Mouse (Mus musculus) thymus, postnatal 14 days (tissue): ENCODE data around the gene Prr5l.
A peak's percentile ranks its signal among the peaks of the same experiment; 100 is the strongest.

Experiments
- DNase-seq: peaks from one replicate; pipeline ENCODE4 v3.0.0; 2021

The Prr5l gene

DNA sequence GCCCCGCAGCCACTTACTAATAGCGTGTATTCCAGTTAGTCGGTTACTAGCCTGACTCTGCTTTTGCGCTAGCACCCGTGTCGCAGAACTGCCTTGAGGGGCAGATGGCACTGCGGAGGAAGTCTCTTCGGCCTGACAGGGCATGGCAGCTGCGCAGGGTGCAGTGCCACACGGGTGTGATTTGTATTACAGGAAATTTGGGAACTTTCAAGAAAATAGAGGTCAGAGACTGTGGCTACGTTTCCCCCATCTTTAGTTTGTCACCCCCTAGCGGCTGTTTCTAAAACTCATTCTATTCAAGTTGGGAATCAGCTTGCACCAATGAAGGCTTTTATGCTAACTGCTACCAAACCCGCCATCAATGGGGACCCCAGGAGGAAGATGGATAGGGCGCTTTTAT is 11.6 kb downstream of the Prr5l start:
- peak; percentile 56 for DNase-seq

- no peak for DNase-seq
Measured at GRCm38 (mm10) chr2:101868683-101869082, 14.1 kb downstream of the Prr5l start.

- DNase-seq: no peak
Measured at GRCm38 (mm10) chr2:101862219-101863123, 20.4 kb downstream of the Prr5l start.

DNA sequence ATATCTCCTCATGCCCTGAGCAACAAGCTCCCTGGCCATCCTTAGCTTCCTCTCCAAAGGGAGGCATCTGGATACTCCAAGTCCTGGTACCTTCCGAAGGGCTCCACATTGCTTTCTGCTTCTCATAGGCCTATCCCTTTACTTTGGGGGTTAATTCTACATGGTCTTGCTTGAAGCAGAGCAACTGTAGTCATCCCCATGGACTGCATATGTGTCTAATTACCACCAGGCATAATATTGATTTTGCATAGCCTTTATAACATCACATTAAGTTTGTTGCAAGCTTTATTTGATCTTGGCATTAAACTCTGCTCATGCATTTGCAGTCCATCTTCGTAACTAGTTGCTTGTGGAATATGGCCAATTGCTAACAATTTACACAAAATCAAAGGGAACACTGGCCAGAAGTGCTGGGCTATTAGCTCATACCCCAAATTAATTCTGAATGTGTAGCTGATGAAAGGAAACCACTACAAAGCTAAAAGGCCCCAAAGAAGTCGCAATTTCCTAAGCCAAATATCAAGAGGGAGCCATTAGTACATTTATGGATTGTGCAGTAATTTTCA is 21.8 kb downstream of the Prr5l start:
- no peak for DNase-seq

DNA sequence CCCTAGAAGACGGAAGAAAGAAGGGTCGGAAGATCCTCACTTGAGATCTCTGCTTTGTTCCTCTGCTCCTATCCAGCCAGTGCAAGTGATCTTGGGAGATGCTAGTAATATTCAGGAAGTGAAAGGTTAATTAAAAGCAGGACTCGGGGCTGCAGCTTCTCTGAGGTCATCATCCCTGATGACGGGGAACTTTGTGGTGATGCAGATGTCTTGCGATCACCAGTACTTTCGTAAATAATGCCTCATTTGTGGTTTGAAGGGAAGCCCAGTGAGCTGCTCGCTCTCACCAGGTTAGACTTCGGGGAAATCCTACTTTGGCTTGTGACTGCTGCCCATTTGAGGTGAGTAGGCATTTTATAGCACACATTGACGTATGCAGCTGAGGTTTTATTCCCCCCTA is 26.7 kb downstream of the Prr5l start:
- DNase-seq: no peak

DNA sequence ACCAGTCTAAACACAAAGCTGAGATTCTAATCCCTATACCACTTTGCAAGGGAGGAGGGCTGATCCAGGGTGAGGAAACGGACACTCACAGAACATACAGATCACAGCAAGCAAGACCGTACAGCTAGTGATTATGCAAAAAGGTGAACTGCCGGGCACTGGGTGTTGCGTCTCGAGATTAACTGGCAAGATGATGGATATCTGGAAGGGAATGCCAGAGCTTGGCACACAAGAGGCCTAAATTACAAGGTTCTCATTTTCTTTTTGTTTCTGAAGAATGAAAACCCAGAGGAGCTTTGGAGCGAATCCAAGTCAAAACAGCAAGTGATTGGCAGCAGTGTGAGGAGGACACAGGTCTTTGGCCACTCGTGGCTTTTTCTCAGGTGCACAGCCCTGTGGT is 28.0 kb downstream of the Prr5l start:
- DNase-seq: no peak

GRCm38 (mm10) chr2:101842756-101843155 is 40.1 kb downstream of the Prr5l start:
- DNase-seq: no peak

DNA sequence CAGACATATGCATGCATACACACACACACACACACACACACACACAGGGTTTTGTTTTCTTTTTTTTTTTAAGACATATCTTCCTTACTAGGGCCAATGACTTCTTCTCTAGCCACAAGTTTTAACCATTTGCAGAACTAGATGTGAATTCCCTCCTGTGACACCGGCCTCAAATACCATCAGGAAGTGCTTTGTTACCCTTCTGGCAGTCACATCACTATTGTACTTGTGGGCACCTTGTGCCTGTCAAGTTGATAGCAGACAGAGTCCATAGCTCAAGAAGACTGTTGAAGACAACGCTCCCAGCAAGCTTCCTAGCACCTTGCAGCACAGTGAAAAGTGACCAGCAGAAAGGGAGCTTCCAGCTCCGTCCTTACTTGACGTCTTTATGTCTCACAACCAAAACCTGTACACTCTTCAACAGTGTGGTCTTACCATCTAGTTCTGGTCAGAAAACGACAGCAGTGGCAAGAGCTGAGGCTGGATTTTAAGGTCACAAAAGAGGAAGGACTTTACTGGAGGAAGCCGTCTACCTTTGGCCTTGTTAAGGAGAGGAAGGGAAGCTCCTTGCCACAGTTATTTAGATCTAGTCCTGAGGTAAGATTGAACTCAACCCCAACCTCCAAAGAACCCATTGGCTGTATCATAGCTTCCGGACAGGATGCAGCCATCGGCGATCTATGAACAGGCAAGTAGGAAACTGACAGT is 47.9 kb downstream of the Prr5l start:
- no peak for DNase-seq

DNA sequence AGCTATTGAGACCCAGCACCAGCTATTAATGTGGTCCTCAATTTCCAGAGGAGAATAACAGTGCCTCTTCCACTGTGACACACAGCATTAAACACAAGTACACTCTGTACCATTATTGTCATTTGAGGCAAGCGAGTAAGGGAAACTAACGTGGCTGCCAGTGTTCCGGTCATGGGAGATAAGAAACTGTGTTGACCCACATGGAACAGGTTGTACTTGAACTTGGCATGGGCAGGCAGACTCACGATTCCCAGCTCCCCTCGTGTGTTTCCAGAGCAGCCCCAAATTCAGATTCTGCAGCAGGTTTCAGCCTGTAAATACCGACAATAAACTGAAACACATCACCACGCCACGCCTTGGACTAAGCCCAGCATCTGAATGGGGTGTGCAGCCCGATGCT is 50.5 kb downstream of the Prr5l start:
- no peak for DNase-seq

GRCm38 (mm10) chr2:101831851-101832250 is 51.0 kb downstream of the Prr5l start:
- DNase-seq: no peak

GRCm38 (mm10) chr2:101830186-101830915 is 52.5 kb downstream of the Prr5l start:
- no peak for DNase-seq

- DNase-seq: no peak
Measured at GRCm38 (mm10) chr2:101829013-101829412, 53.8 kb downstream of the Prr5l start.

- DNase-seq: peak; percentile 8
Measured at GRCm38 (mm10) chr2:101828057-101828643, 54.7 kb downstream of the Prr5l start.

DNA sequence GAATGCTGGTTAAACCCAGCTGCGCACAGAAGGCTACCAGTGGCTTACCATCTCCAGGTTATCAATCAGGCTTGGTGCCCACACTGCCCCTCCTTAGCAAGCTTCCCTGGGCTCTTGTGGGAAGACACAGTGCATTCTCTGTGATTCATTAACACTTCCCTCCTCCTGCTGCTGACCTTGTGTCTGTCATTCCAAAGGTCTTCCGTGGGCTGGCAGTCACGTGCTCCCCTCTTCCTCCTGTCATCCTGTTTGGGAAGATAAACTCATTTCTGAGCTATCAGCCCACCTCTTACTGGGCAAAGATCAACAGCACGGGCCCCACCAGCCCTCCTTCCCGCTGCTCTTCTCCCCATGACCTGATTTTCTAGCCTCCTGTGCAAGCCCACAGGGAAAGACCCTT is 55.2 kb downstream of the Prr5l start:
- no peak for DNase-seq

- no peak for DNase-seq
Measured at GRCm38 (mm10) chr2:101826950-101827600, 55.8 kb downstream of the Prr5l start.

DNA sequence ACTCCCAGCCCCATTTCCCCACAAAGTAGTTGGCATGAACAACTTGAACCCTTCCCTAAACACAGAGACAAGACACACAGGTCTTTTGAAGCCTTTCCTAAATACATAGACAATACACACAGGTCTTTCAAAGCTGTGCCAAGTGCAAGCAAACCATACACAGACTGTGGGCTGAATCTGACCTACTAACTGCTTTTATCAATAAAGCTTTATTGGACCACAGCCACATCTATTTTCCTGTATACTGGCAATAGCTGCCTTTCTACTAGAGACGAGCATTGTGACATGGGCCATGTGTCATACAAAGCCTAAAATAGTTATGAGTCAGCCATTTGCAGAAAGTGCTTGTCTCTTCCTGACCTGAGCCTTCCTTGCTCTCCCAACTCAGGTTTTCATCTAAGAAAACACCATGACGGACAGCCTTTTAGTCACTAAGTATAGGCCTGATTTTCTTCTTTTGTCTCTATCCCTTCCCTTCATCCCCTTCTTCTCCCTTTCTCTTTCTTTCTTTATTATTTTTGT is 56.6 kb downstream of the Prr5l start:
- DNase-seq: no peak

DNA sequence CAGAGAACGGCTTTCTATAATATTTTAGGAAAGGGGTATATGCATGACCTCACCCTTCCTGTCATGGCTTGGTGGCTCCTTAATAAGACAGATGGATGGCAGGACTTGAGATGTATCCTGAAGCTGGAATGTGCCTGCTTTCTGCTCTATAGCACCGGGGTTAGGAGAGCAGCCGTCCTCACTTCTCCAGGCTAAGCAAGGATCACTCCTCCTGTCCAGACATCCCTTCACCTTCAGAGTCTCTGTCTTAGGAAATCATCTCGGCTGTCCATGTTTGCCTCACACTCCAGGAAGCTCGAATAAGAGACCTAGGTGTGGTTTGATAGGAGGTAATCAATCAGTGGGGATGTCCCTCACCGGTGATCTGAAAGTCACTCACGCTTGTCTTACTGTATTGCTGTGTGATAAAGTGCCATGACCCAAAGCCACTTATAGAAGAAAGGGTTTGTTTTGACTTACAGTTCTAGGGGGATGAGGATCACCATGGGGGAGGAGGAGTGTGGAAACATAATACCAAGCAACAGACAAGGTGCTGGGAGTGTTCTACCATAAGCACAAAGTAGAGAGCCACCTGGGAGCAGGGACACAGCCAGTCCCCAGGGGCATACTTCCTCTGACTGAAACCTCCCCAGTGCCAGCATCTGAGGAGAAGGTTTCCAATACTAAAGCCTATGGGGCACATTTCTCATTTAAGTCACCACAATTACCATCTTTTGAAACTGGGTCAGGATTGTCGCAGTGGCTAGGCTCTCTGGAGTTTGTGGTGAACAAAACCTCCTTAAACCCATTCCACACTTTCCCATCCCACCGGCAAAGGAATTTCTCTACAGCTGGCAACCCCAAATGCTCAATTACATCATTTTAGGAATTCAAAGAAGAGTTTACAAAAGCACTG is 57.4 kb downstream of the Prr5l start:
- DNase-seq: no peak

GRCm38 (mm10) chr2:101823821-101824220 is 59.0 kb downstream of the Prr5l start:
- no peak for DNase-seq

GRCm38 (mm10) chr2:101822785-101823184 is 60.0 kb downstream of the Prr5l start:
- DNase-seq: no peak

- no peak for DNase-seq
Measured at GRCm38 (mm10) chr2:101820816-101821215, 62.0 kb downstream of the Prr5l start.
